Mouse (Mus musculus): ENCODE results near the gene Pnkp.
A peak's percentile ranks its signal among the peaks of the same experiment; 100 is the strongest.

DNA sequence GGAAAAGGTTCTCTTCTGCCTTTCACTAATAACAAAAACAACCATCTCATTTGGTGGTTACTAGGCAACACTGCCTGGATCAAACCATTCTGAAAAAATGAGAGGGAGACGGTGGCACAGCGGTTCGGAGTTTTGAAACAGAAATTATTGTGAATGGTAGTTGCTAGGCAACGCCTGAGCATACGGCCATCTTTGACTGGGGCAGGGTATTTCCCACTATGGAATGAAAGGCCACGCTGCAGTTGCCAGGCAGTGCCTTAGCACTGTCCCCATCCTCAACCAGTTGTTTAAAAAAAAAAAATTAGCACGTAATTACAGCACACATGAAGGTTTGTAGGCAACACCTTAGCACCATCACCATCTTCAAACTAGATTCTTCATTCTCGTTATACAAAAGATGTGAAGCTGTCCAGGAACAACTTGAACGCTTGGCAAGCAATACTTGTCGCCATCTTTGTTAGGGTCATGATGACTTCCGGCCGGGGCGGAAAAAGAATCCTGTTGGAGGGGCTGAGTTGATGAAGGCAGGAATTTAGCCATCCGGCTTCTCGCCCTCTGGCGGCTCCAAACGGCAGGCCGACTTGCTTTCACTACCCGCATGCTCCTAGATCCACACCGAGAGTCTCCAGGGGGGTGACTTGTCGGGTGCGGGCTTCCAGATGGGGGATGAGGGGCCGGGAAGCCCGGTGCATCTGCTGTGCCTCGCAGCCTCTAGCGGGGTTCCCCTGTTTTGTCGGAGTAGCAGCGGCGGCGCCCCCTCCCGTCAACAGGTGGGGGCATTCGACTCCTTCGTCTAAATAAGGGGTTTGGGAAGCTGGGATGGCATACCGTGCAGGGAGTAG, 38.9 kb downstream of the Pnkp start, which contains the start of gene Fuz:
- TF ChIP-seq CTCF (IDR thresholded peaks at IDR 0.05; ENCODE audit: low read depth, low read length) = peak; percentile 30
- TF ChIP-seq POLR2A (IDR thresholded peaks at IDR 0.05; ENCODE audit: insufficient read depth, low read length) = no peak

Measured in ES-Bruce4 (cell line).